Mouse (Mus musculus) MEL (cell line): ENCODE measurements at regions not wholly inside any gene's neighbourhood (a gene's known extent, or its start where the extent isn't known, plus 50 kb on each side); places are given as distances from the start of the nearest gene placed in this dataset.
"Not testable (repeated sequence)": the region's sequence is repeated elsewhere in the genome, so short reads cannot be mapped to it uniquely, and the experiment has no call there.

ENCODE experiments used
- DNase-seq: peaks from one replicate; pipeline ENCODE4 v3.0.0; 2011; ENCODE audit warnings: low read depth, low spot score
- H3K27ac ChIP-seq: 2 replicates; pipeline ENCODE4 v1.5.1; 2012; ENCODE audit warnings: low read depth, mild to moderate bottlenecking, control low read depth, low read length, moderate library complexity; ENCODE audit not compliant: control insufficient read depth
- H3K27me3 ChIP-seq, 2 experiments: fragments of 150-350 bp in 1 of 2; sonication (generic) in 1 of 2; 2 replicates each; pipeline ENCODE4 v1.6.1; 2012; ENCODE audit warnings: low read length in 2 of 2, mild to moderate bottlenecking in 2 of 2, improper control_type of control experiment in 1 of 2, moderate library complexity in 1 of 2; ENCODE audit not compliant: insufficient read depth in 2 of 2, control insufficient read depth in 1 of 2
- H3K36me3 ChIP-seq, 2 experiments: 2 replicates each; pipeline ENCODE4 v1.6.1; 2012 to 2014; ENCODE audit warnings: low read length in 2 of 2, improper control_type of control experiment in 1 of 2, inconsistent platforms in 1 of 2, mild to moderate bottlenecking in 1 of 2; ENCODE audit not compliant: insufficient read depth in 2 of 2, control insufficient read depth in 1 of 2
- H3K4me1 ChIP-seq, 2 experiments: fragments of 150-350 bp in 1 of 2; sonication (generic) in 1 of 2; 2 replicates each; pipeline ENCODE4 v1.6.1; 2012; ENCODE audit warnings: low read length in 2 of 2, improper control_type of control experiment in 1 of 2, mild to moderate bottlenecking in 1 of 2; ENCODE audit not compliant: insufficient read depth in 2 of 2, control insufficient read depth in 1 of 2
- H3K4me3 ChIP-seq, 2 experiments: fragments of 150-350 bp in 1 of 2; sonication (generic) in 1 of 2; 2 replicates each; pipeline ENCODE4 v1.5.1; 2012; ENCODE audit warnings: low read depth in 2 of 2, low read length in 2 of 2, mild to moderate bottlenecking in 2 of 2, moderate library complexity in 2 of 2, control low read depth in 1 of 2, improper control_type of control experiment in 1 of 2; ENCODE audit not compliant: control insufficient read depth in 1 of 2, insufficient read depth in 1 of 2
- H3K79me2 ChIP-seq: 2 replicates; pipeline ENCODE4 v1.6.1; 2012; ENCODE audit warnings: mild to moderate bottlenecking, low read length, moderate library complexity; ENCODE audit not compliant: control insufficient read depth, poor library complexity, insufficient read depth
- H3K9ac ChIP-seq: 2 replicates; pipeline ENCODE4 v1.6.1; 2012; ENCODE audit warnings: low read depth, mild to moderate bottlenecking, control low read depth, low read length, moderate library complexity; ENCODE audit not compliant: control insufficient read depth, poor library complexity, severe bottlenecking
- H3K9me3 ChIP-seq: fragments of 150-350 bp; sonication (generic); replicated peaks from 2 replicates; pipeline ENCODE4 v1.6.1; 2012; ENCODE audit warnings: mild to moderate bottlenecking, low read length, improper control_type of control experiment, moderate library complexity; ENCODE audit not compliant: insufficient read depth
- CHD1 ChIP-seq: IDR thresholded peaks from 2 replicates; pipeline ENCODE4 v1.6.1; 2012; ENCODE audit warnings: low read depth, mild to moderate bottlenecking, inconsistent platforms, low read length, improper control_type of control experiment
- MAFK ChIP-seq: IDR thresholded peaks from 2 replicates; pipeline ENCODE4 v1.6.1; 2011; ENCODE audit warnings: low read depth, mild to moderate bottlenecking, low read length, improper control_type of control experiment, borderline replicate concordance
- MAX ChIP-seq: IDR thresholded peaks from 2 replicates; pipeline ENCODE4 v1.6.1; 2011; ENCODE audit warnings: low read length, improper control_type of control experiment
- MEF2A ChIP-seq: IDR thresholded peaks from 2 replicates; pipeline ENCODE4 v1.6.1; 2014; ENCODE audit warnings: low read depth, mild to moderate bottlenecking, inconsistent platforms, low read length, improper control_type of control experiment; ENCODE audit not compliant: poor library complexity, insufficient replicate concordance, severe bottlenecking; ENCODE audit errors: extremely low read depth
- MYB ChIP-seq: IDR thresholded peaks from 2 replicates; pipeline ENCODE4 v1.6.1; 2011; ENCODE audit warnings: mild to moderate bottlenecking, low read depth, low read length, improper control_type of control experiment
- RCOR1 ChIP-seq: IDR thresholded peaks from 2 replicates; pipeline ENCODE4 v1.6.1; 2012; ENCODE audit warnings: low read depth, mild to moderate bottlenecking, inconsistent platforms, low read length, improper control_type of control experiment
- UBTF ChIP-seq: IDR thresholded peaks from 2 replicates; pipeline ENCODE4 v1.6.1; 2012; ENCODE audit warnings: low read depth, mild to moderate bottlenecking, inconsistent platforms, low read length, improper control_type of control experiment, moderate library complexity, borderline replicate concordance; ENCODE audit not compliant: insufficient read depth
- USF1 ChIP-seq: IDR thresholded peaks from 2 replicates; pipeline ENCODE4 v1.6.1; 2014; ENCODE audit warnings: low read depth, mild to moderate bottlenecking, inconsistent platforms, low read length, improper control_type of control experiment, moderate library complexity
- USF2 ChIP-seq, 2 experiments: IDR thresholded peaks; 2 replicates each; pipeline ENCODE4 v1.6.1; 2011 to 2012; ENCODE audit warnings: improper control_type of control experiment in 2 of 2, low read length in 2 of 2, borderline replicate concordance in 1 of 2, inconsistent platforms in 1 of 2, low read depth in 1 of 2, mild to moderate bottlenecking in 1 of 2; ENCODE audit not compliant: insufficient read depth in 1 of 2
- ZMIZ1 ChIP-seq: IDR thresholded peaks from 2 replicates; pipeline ENCODE4 v1.6.1; 2012; ENCODE audit warnings: low read depth, mild to moderate bottlenecking, inconsistent platforms, low read length, improper control_type of control experiment, moderate library complexity

- H3K79me2 ChIP-seq, result no peaks in the 10 kb centered on the region
- no peak overlapping the region for H3K27ac ChIP-seq
- no peaks in the 10 kb centered on the region for H3K9me3 ChIP-seq
- H3K9ac ChIP-seq, result no peak overlapping the region
- no peaks in the 10 kb centered on the region for H3K27me3 ChIP-seq
- H3K4me3 ChIP-seq, result no peak overlapping the region
- no peaks in the 10 kb centered on the region for H3K4me1 ChIP-seq
- TF ChIP-seq USF1 (no peak), ZMIZ1 (no peak), MEF2A (no peak), UBTF (no peak), RCOR1 (no peak), USF2 (IDR thresholded peaks at IDR 0.05; ENCODE audit: borderline replicate concordance in 1 of 2, insufficient read depth in 1 of 2, low read depth in 1 of 2, low read length in 2 of 2) (no peak), CHD1 (no peak), MAX (no peak)
- no peak for DNase-seq
- H3K36me3 ChIP-seq, result no peaks in the 10 kb centered on the region
These were observed 61.1 kb downstream of the Tmem270 start for GRCm38 (mm10) chr5:134845416-134845815.

GRCm38 (mm10) chr5:134844216-134844615, 62.3 kb downstream of the Tmem270 start:
- H3K27ac ChIP-seq, H3K79me2 ChIP-seq, H3K9me3 ChIP-seq: not testable (repeated sequence)

GRCm38 (mm10) chr5:134841205-134841980, 65.1 kb downstream of the Tmem270 start:
- H3K9ac ChIP-seq, result no peak overlapping the region
- no peaks in the 10 kb centered on the region for H3K36me3 ChIP-seq
- H3K4me3 ChIP-seq, result no peak overlapping the region
- H3K9me3 ChIP-seq, result no peaks in the 10 kb centered on the region
- H3K27ac ChIP-seq, result no peak overlapping the region
- H3K79me2 ChIP-seq, result no peaks in the 10 kb centered on the region
- no peaks in the 10 kb centered on the region for H3K4me1 ChIP-seq
- DNase-seq, result no peak
- TF ChIP-seq MAFK (peak; percentile 55; the same call in 1 of the 2 replicates), MYB (no peak)
- H3K27me3 ChIP-seq, result no peaks in the 10 kb centered on the region

More at GRCm38 (mm10) chr5:134844216-134844615, 62.3 kb downstream of the Tmem270 start:
- not testable (repeated sequence) for DNase-seq, H3K4me1 ChIP-seq, H3K36me3 ChIP-seq, H3K27me3 ChIP-seq, H3K9ac ChIP-seq, H3K4me3 ChIP-seq
